ENCODE assay signal across 21 mouse cellular contexts in genomic region chr6:143855421-143855820, GRCm38 (mm10).
DNase-seq lines count a peak whose midpoint lies in the region; ATAC-seq and TF ChIP-seq lines count a peak whose summit lies in the region.
"Had no signal": no experiment of that assay in that cellular context is flagged by ENCODE, and none has a peak within 500 bp of the region (broad histone marks: within the 10 kb centered on the region; RNA-seq: fewer than 3 reads in every experiment).

No protein-coding gene starts in this region.

- H3K4me2 ChIP-seq in forebrain, embryonic 15.5 days (replicated peaks), result no peak overlapping the region
- H3K4me2 ChIP-seq in forebrain, embryonic 16.5 days (ENCODE audit: low read length), result no peak overlapping the region
- H3K4me2 ChIP-seq in midbrain, embryonic 13.5 days (replicated peaks), result peak overlapping the region; percentile 13
- no peak overlapping the region for H3K4me2 ChIP-seq in midbrain, embryonic 11.5 days
- H3K4me2 ChIP-seq in hindbrain, embryonic 13.5 days, result peak overlapping the region; percentile 35
- H3K4me2 ChIP-seq in midbrain, postnatal 0 days (ENCODE audit: low read depth, low read length, poor library complexity, severe bottlenecking), result peak overlapping the region; percentile 26
- H3K4me2 ChIP-seq in liver, embryonic 12.5 days, result no peak overlapping the region
- H3K4me2 ChIP-seq: embryonic facial prominence, embryonic 13.5 days; heart, embryonic 15.5 days; liver, embryonic 15.5 days; stomach, embryonic 15.5 days had no signal

- H3K9ac ChIP-seq in forebrain, embryonic 15.5 days (replicated peaks), result no peak overlapping the region
- H3K9ac ChIP-seq in forebrain, embryonic 16.5 days (replicated peaks; ENCODE audit: low read depth, low read length), result no peak overlapping the region
- H3K9ac ChIP-seq in midbrain, embryonic 13.5 days (replicated peaks), result no peak overlapping the region
- no peak overlapping the region for H3K9ac ChIP-seq in midbrain, embryonic 11.5 days (ENCODE audit: low read length)
- H3K9ac ChIP-seq in hindbrain, embryonic 13.5 days, result no peak overlapping the region
- no peak overlapping the region for H3K9ac ChIP-seq in midbrain, postnatal 0 days (replicated peaks; ENCODE audit: low read length, poor library complexity, severe bottlenecking)
- H3K9ac ChIP-seq in liver, embryonic 12.5 days, result no peak overlapping the region
- H3K9ac ChIP-seq: embryonic facial prominence, embryonic 13.5 days; heart, embryonic 15.5 days; liver, embryonic 15.5 days; stomach, embryonic 15.5 days had no signal

- peaks cover 11% of the 10 kb centered on the region; the same call in 1 of the 2 replicates for H3K4me1 ChIP-seq in forebrain, embryonic 15.5 days
- 0 out of 2 replicates have a peak, but pooled peaks cover 4% of the 10 kb centered on the region for H3K4me1 ChIP-seq in forebrain, embryonic 16.5 days (replicated peaks; ENCODE audit: control insufficient read depth, insufficient read depth, low read length)
- peaks cover 12% of the 10 kb centered on the region; the same call in 1 of the 2 replicates for H3K4me1 ChIP-seq in midbrain, embryonic 13.5 days (replicated peaks)
- no peaks in the 10 kb centered on the region for H3K4me1 ChIP-seq in midbrain, embryonic 11.5 days (ENCODE audit: control insufficient read depth, insufficient read depth, low read length)
- peaks cover 20% of the 10 kb centered on the region for H3K4me1 ChIP-seq in hindbrain, embryonic 13.5 days (replicated peaks)
- no peaks in the 10 kb centered on the region; the same call in 1 of the 2 replicates for H3K4me1 ChIP-seq in midbrain, postnatal 0 days (ENCODE audit: insufficient read depth, low read length)
- H3K4me1 ChIP-seq in liver, embryonic 12.5 days, result 0 out of 2 replicates have a peak, but pooled peaks cover 3% of the 10 kb centered on the region
- H3K4me1 ChIP-seq: heart, embryonic 15.5 days; liver, embryonic 15.5 days; stomach, embryonic 15.5 days had no signal

- DNase-seq in midbrain, embryonic 11.5 days (ENCODE audit: low spot score, missing footprints), result no peak
- no peak for DNase-seq in midbrain, postnatal 0 days (ENCODE audit: low spot score)
- DNase-seq: adrenal gland, postnatal 36 days; cerebellum, adult 2 months; cerebellum, postnatal 36 days; kidney, adult 18-20 months; kidney, postnatal 10 days; right cerebral cortex, postnatal 25 days; thymus, adult 18-20 months; thymus, postnatal 4 days had no signal

- WGBS in forebrain, embryonic 15.5 days, result 64% methylated on average over 12 of the region's 12 CpGs
- WGBS in forebrain, embryonic 16.5 days, result 55% methylated on average over 12 of the region's 12 CpGs
- WGBS in midbrain, embryonic 13.5 days, result 63% methylated on average over 12 of the region's 12 CpGs
- 80% methylated on average over 12 of the region's 12 CpGs for WGBS in midbrain, embryonic 11.5 days
- 31% methylated on average over 12 of the region's 12 CpGs for WGBS in hindbrain, embryonic 13.5 days
- WGBS in midbrain, postnatal 0 days, result 38% methylated on average over 12 of the region's 12 CpGs
- WGBS in liver, embryonic 12.5 days (ENCODE audit: insufficient replicate concordance), result 40% methylated on average over 12 of the region's 12 CpGs

- 0 out of 2 replicates have a peak overlapping the region, but pooled peaks have one; percentile 10 for H3K27ac ChIP-seq in forebrain, embryonic 15.5 days (replicated peaks)
- H3K27ac ChIP-seq in forebrain, embryonic 16.5 days (ENCODE audit: low read length), result no peak overlapping the region
- H3K27ac ChIP-seq in midbrain, embryonic 13.5 days, result no peak overlapping the region
- no peak overlapping the region for H3K27ac ChIP-seq in midbrain, embryonic 11.5 days (ENCODE audit: low read depth, low read length)
- H3K27ac ChIP-seq in hindbrain, embryonic 13.5 days, result peak overlapping the region; percentile 48; the same call in 1 of the 2 replicates
- no peak overlapping the region for H3K27ac ChIP-seq in midbrain, postnatal 0 days (ENCODE audit: low read depth, low read length)
- H3K27ac ChIP-seq in liver, embryonic 12.5 days, result no peak overlapping the region
- H3K27ac ChIP-seq: embryonic facial prominence, embryonic 13.5 days; heart, embryonic 15.5 days; liver, embryonic 15.5 days; macrophage; stomach, embryonic 15.5 days had no signal

- 0 out of 2 replicates have a peak, but pooled peaks cover 2% of the 10 kb centered on the region for H3K36me3 ChIP-seq in forebrain, embryonic 15.5 days
- no peaks in the 10 kb centered on the region for H3K36me3 ChIP-seq in forebrain, embryonic 16.5 days (ENCODE audit: control insufficient read depth, insufficient read depth)
- no peaks in the 10 kb centered on the region for H3K36me3 ChIP-seq in midbrain, embryonic 13.5 days
- no peaks in the 10 kb centered on the region for H3K36me3 ChIP-seq in midbrain, embryonic 11.5 days (ENCODE audit: control insufficient read depth, insufficient read depth, low read length)
- H3K36me3 ChIP-seq in hindbrain, embryonic 13.5 days, result no peaks in the 10 kb centered on the region
- H3K36me3 ChIP-seq in midbrain, postnatal 0 days (ENCODE audit: insufficient read depth, low read length), result no peaks in the 10 kb centered on the region
- H3K36me3 ChIP-seq in liver, embryonic 12.5 days, result no peaks in the 10 kb centered on the region
- H3K36me3 ChIP-seq: embryonic facial prominence, embryonic 13.5 days; heart, embryonic 15.5 days; liver, embryonic 15.5 days; stomach, embryonic 15.5 days had no signal

- no peak for TF ChIP-seq CTCF in midbrain, postnatal 0 days (IDR thresholded peaks at IDR 0.05)

- no peaks in the 10 kb centered on the region for H3K9me3 ChIP-seq in forebrain, embryonic 15.5 days
- H3K9me3 ChIP-seq in forebrain, embryonic 16.5 days (ENCODE audit: control insufficient read depth, low read length), result no peaks in the 10 kb centered on the region
- H3K9me3 ChIP-seq in midbrain, embryonic 13.5 days, result no peaks in the 10 kb centered on the region
- no peaks in the 10 kb centered on the region for H3K9me3 ChIP-seq in midbrain, embryonic 11.5 days (ENCODE audit: control insufficient read depth, low read length)
- H3K9me3 ChIP-seq in hindbrain, embryonic 13.5 days, result no peaks in the 10 kb centered on the region
- H3K9me3 ChIP-seq in midbrain, postnatal 0 days (ENCODE audit: low read length), result no peaks in the 10 kb centered on the region
- H3K9me3 ChIP-seq in liver, embryonic 12.5 days (replicated peaks), result no peaks in the 10 kb centered on the region
- H3K9me3 ChIP-seq: embryonic facial prominence, embryonic 13.5 days; heart, embryonic 15.5 days; liver, embryonic 15.5 days; stomach, embryonic 15.5 days had no signal

- no peak overlapping the region for H3K4me3 ChIP-seq in forebrain, embryonic 15.5 days
- no peak overlapping the region for H3K4me3 ChIP-seq in forebrain, embryonic 16.5 days (replicated peaks; ENCODE audit: low read length)
- no peak overlapping the region for H3K4me3 ChIP-seq in midbrain, embryonic 13.5 days (replicated peaks)
- no peak overlapping the region for H3K4me3 ChIP-seq in midbrain, embryonic 11.5 days (ENCODE audit: low read depth, low read length)
- no peak overlapping the region for H3K4me3 ChIP-seq in hindbrain, embryonic 13.5 days
- H3K4me3 ChIP-seq in midbrain, postnatal 0 days (ENCODE audit: low read depth, low read length), result no peak overlapping the region
- H3K4me3 ChIP-seq in liver, embryonic 12.5 days, result no peak overlapping the region
- H3K4me3 ChIP-seq: embryonic facial prominence, embryonic 13.5 days; heart, embryonic 15.5 days; liver, embryonic 15.5 days; stomach, embryonic 15.5 days had no signal

- ATAC-seq in forebrain, embryonic 15.5 days (replicated peaks), result no peak
- ATAC-seq in forebrain, embryonic 16.5 days, result no peak
- ATAC-seq in midbrain, embryonic 13.5 days, result no peak
- no peak for ATAC-seq in midbrain, embryonic 11.5 days (ENCODE audit: low FRiP score)
- 0 out of 2 replicates have a peak, but pooled peaks have one; percentile 70 for ATAC-seq in hindbrain, embryonic 13.5 days (ENCODE audit: low FRiP score)
- no peak for ATAC-seq in midbrain, postnatal 0 days (ENCODE audit: low FRiP score)
- ATAC-seq in liver, embryonic 12.5 days, result no peak

- H3K27me3 ChIP-seq in forebrain, embryonic 15.5 days, result no peaks in the 10 kb centered on the region
- H3K27me3 ChIP-seq in forebrain, embryonic 16.5 days (replicated peaks; ENCODE audit: control insufficient read depth, insufficient read depth, low read length), result no peaks in the 10 kb centered on the region
- H3K27me3 ChIP-seq in midbrain, embryonic 13.5 days, result no peaks in the 10 kb centered on the region
- no peaks in the 10 kb centered on the region for H3K27me3 ChIP-seq in midbrain, embryonic 11.5 days (ENCODE audit: control insufficient read depth, insufficient read depth, low read length)
- H3K27me3 ChIP-seq in hindbrain, embryonic 13.5 days, result no peaks in the 10 kb centered on the region
- H3K27me3 ChIP-seq in midbrain, postnatal 0 days (ENCODE audit: insufficient read depth, low read length), result no peaks in the 10 kb centered on the region
- H3K27me3 ChIP-seq in liver, embryonic 12.5 days (replicated peaks), result peaks cover 6% of the 10 kb centered on the region; the same call in 1 of the 2 replicates
- H3K27me3 ChIP-seq: CH12.LX; liver, embryonic 15.5 days; stomach, embryonic 15.5 days had no signal

Comparison
In these comparisons a context has a peak if more than half of its experiments do, and no peak if none do; other contexts are left out.
1. H3K27ac ChIP-seq: peak in forebrain, embryonic 15.5 days (single experiment) and hindbrain, embryonic 13.5 days (single experiment); none in forebrain, embryonic 16.5 days (single experiment), midbrain, embryonic 13.5 days (single experiment), midbrain, embryonic 11.5 days (single experiment), midbrain, postnatal 0 days (single experiment) and liver, embryonic 12.5 days (single experiment).
2. H3K4me2 ChIP-seq: peak in midbrain, embryonic 13.5 days (single experiment), hindbrain, embryonic 13.5 days (single experiment) and midbrain, postnatal 0 days (single experiment); none in forebrain, embryonic 15.5 days (single experiment), forebrain, embryonic 16.5 days (single experiment), midbrain, embryonic 11.5 days (single experiment) and liver, embryonic 12.5 days (single experiment).